Mouse (Mus musculus): ENCODE results near the gene Olfr1278. TPM values are rescaled to one million over a fixed set of nuclear protein-coding genes. Genes with fewer than 3 reads are reported as not detected.

The Olfr1278 gene
- polyA plus RNA-seq (2012; rRNA removed; ENCODE audit: low replicate concordance) = not detected in 2 replicates

DNA sequence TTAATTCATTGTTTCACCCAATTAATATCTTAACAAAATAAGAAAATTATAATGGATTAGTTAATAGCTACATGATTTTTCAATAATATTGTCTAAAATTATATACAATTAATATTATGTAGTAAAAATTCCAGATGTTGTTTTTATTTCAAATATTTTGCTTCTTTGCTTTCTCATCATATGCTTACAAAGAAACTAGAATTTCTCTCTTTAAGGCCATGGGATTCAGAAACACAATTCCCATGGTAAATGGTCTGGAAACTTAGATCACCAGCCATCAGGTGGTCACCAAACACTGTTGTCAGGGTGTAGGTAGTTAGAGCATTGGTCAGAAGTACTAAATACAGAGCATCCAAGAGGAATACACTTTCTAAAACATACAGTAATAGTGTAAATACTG lies at the start of gene Olfr1278:
Gene Olfr1278, plus strand, starts transcription at position 301 of the 400 bp plus-strand sequence.

DNA sequence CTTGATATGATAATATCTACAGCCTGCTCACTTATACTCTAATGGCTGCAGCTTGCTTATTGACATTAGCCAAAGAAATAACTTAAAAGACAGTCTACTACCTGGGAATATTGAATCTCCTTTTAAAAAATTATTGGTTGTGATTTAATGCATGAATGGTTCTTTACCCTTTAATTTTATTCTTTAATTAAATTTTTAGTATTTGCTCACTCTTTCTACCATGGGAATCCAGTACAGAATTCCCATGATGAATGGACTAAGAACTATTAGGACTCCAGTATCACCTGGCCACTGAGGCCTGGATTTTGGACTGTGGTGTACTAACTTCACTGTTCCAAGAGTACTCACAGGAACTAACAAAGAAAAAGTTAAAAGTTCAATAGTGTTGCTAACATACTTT lies 35.7 kb upstream of the Olfr1278 start, which contains the start of gene Olfr1276:
Gene Olfr1276, plus strand, starts transcription at position 301 of the 400 bp plus-strand sequence.

DNA sequence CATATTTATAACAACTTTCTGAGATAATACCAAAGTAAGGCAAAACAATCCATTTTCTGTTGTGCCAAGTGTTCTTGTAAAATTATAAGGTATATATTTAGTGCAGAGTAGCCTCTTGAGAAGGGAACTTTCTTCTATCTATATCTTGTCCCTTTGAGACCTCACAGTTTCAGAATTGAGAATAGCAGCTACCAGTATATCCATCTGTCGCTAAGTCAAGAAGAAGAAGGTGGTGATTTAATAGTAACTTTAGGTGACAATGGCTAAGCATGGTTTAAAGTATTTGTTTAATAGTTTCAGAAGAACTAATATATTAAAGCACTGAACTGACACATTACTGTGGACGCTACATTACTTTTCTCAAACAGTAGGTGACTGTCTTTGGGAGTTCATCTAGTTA lies 15.9 kb upstream of the Olfr1278 start, which contains the start of gene Olfr1277:
Gene Olfr1277, minus strand, starts transcription at position 101 of the 400 bp plus-strand sequence.

DNA sequence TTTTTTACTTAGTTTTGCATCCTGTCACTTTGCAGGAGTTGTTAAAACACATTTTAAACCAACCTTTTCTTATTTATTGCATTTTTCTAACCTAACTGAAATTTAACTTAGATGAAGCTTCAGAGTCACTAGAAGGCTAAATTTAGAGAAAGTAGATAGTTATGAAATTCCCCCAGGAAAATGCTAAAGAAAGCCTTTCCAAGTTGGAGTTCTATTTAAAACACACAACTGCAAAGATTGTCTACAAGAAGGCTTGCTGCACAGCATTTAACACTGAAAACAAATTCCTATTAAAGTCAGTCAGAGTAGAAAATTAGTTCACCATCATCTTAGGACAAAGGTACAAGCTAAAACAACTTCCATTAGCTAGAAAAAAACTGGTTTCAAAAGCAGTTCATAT lies 10.4 kb downstream of the Olfr1278 start, which contains the start of gene Olfr1279:
Gene Olfr1279, plus strand, starts transcription at position 262 of the 400 bp plus-strand sequence.

DNA sequence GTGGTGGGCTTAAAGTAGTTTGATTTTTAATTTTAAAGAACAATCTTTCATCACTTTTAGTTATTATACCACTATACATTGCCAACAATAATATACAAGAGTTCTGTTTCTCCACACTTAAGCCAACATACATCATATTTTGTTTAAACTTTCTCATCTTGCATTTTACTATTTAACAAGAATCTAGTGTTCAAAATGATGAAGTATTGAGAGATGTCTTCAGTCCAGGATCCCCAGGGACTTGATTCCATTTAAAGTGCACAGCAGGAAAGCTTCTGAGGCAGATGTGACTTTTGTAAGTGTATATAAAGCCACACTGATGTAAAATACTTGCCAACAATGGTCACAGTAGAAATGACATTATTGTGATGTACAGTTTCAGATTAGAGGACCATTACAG lies 23.8 kb downstream of the Olfr1278 start, which contains the start of gene Olfr1280:
Gene Olfr1280, plus strand, starts transcription at position 301 of the 400 bp plus-strand sequence.

DNA sequence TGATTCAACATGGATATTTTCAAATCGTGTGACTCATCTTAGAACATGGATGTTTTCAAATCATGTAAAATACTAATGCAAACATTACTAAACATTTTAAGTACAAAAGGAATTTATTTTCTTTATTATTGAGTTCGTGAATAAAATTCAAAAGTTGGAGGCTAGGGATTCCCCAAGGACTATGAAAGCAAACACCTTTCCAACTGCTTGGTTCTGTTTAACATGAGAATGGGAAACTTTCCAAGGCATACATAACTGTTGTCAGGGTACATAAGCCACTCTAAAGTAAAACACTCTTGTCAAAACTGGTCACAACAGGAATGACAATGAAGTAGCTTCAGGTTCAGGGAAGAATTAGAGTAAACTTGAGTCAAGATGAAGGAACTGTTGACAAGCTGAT lies 36.3 kb downstream of the Olfr1278 start, which contains the start of gene Olfr1281:
Gene Olfr1281, plus strand, starts transcription at position 301 of the 400 bp plus-strand sequence.

DNA sequence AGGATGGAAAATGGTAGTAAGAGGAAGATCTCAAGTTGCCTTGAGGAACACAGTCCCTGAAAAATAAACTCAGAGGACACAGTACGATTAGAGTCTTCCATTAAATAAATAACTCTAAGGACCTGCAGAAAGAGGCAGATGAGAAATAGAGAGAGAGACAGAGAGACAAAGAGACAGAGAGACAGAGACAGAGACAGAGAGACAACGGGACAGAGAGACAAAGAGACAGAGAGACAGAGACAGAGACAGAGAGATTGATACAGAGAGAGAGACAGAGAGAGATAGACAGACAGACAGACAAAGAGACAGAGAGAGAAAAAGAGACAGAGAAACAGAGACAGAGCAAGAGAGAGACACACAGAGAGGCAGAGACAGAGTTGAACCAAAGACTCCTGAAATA lies 46.0 kb downstream of the Olfr1278 start, which contains the start of gene Olfr1282:
Gene Olfr1282, minus strand, starts transcription at position 101 of the 400 bp plus-strand sequence.

Other genes starting within 250 kb of the Olfr1278 start
- gene Gm13941, start 184.2 kb upstream of the Olfr1278 start, polyA plus RNA-seq (2012; rRNA removed; ENCODE audit: low replicate concordance) = not detected in 2 replicates
- gene Gm15130, start 137.2 kb upstream of the Olfr1278 start, polyA plus RNA-seq (2012; rRNA removed; ENCODE audit: low replicate concordance) = not detected in 2 replicates
- not detected in 2 replicates for gene 4930430A15Rik, start 60.5 kb upstream of the Olfr1278 start, polyA plus RNA-seq (2012; rRNA removed; ENCODE audit: low replicate concordance)
- not detected in 2 replicates for gene Olfr1275, start 54.9 kb upstream of the Olfr1278 start, polyA plus RNA-seq (2012; rRNA removed; ENCODE audit: low replicate concordance)
- gene Olfr1276, start 35.6 kb upstream of the Olfr1278 start, polyA plus RNA-seq (2012; rRNA removed; ENCODE audit: low replicate concordance) = not detected in 2 replicates
- gene Olfr1277, start 16.0 kb upstream of the Olfr1278 start, polyA plus RNA-seq (2012; rRNA removed; ENCODE audit: low replicate concordance) = not detected in 2 replicates
- gene Olfr1279, start 10.5 kb downstream of the Olfr1278 start, polyA plus RNA-seq (2012; rRNA removed; ENCODE audit: low replicate concordance) = not detected in 2 replicates
- not detected in 2 replicates for gene Olfr1280, start 23.9 kb downstream of the Olfr1278 start, polyA plus RNA-seq (2012; rRNA removed; ENCODE audit: low replicate concordance)
- gene Olfr1281, start 36.4 kb downstream of the Olfr1278 start, polyA plus RNA-seq (2012; rRNA removed; ENCODE audit: low replicate concordance) = not detected in 2 replicates
- gene Olfr1282, start 45.9 kb downstream of the Olfr1278 start, polyA plus RNA-seq (2012; rRNA removed; ENCODE audit: low replicate concordance) = not detected in 2 replicates
- not detected in 2 replicates for gene Olfr1283, start 76.7 kb downstream of the Olfr1278 start, polyA plus RNA-seq (2012; rRNA removed; ENCODE audit: low replicate concordance)
- gene Olfr1284, start 85.4 kb downstream of the Olfr1278 start, polyA plus RNA-seq (2012; rRNA removed; ENCODE audit: low replicate concordance) = not detected in 2 replicates
- not detected in 2 replicates for gene Olfr1286, start 133.0 kb downstream of the Olfr1278 start, polyA plus RNA-seq (2012; rRNA removed; ENCODE audit: low replicate concordance)
- not detected in 2 replicates for gene Olfr1287, start 159.0 kb downstream of the Olfr1278 start, polyA plus RNA-seq (2012; rRNA removed; ENCODE audit: low replicate concordance)
- gene Olfr1288, start 184.0 kb downstream of the Olfr1278 start, polyA plus RNA-seq (2012; rRNA removed; ENCODE audit: low replicate concordance) = not detected in 2 replicates
- not detected in 2 replicates for gene Olfr1289, start 190.7 kb downstream of the Olfr1278 start, polyA plus RNA-seq (2012; rRNA removed; ENCODE audit: low replicate concordance)
- gene Olfr1290, start 203.7 kb downstream of the Olfr1278 start, polyA plus RNA-seq (2012; rRNA removed; ENCODE audit: low replicate concordance) = not detected in 2 replicates
- not detected in 2 replicates for gene Olfr1291-ps1, start 207.0 kb downstream of the Olfr1278 start, polyA plus RNA-seq (2012; rRNA removed; ENCODE audit: low replicate concordance)
- gene Olfr1293-ps, start 235.1 kb downstream of the Olfr1278 start, polyA plus RNA-seq (2012; rRNA removed; ENCODE audit: low replicate concordance) = not detected in 2 replicates

Data from duodenum, adult 2 months (tissue).